In the genomic region with DNA sequence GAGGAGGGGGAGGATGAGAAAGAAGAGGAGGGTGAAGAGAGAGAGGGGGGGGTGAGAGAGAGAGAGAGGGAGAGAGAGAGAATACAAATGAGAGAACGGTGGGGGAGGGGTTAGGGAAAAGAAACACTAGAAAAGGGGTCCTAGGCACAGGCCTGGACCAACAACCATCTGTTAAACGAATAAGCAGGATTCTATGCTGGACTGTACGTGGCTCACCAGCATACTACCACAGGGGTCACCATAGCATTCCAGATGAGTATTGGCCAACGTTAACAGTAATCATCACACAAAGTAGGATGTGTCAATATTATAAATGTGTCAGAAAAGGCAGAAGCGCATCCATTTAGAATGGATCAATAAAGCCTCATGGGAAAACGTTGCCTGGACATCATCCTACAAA, we compare ENCODE assay signal across 27 mouse cellular contexts.
A peak's percentile ranks its signal among the peaks of the same experiment; 100 is the strongest.
DNase-seq lines count a peak whose midpoint lies in the region; ATAC-seq lines count a peak whose summit lies in the region.
"Had no signal": no experiment of that assay in that cellular context is flagged by ENCODE, and none has a peak within 500 bp of the region (broad histone marks: within the 10 kb centered on the region; RNA-seq: fewer than 3 reads in every experiment).

No protein-coding gene starts in this region.

- no peak overlapping the region for H3K27ac ChIP-seq in forebrain, embryonic 12.5 days
- no peak overlapping the region for H3K27ac ChIP-seq in forebrain, embryonic 15.5 days (replicated peaks)
- peak overlapping the region; percentile 39; the same call in 1 of the 2 replicates for H3K27ac ChIP-seq in midbrain, embryonic 15.5 days
- H3K27ac ChIP-seq: embryonic facial prominence, embryonic 13.5 days; forebrain, embryonic 10.5 days; heart, embryonic 10.5 days; kidney, postnatal 0 days; liver, embryonic 12.5 days had no signal

- H3K4me2 ChIP-seq in forebrain, embryonic 12.5 days: no peak overlapping the region
- no peak overlapping the region for H3K4me2 ChIP-seq in forebrain, embryonic 15.5 days (replicated peaks)
- no peak overlapping the region for H3K4me2 ChIP-seq in midbrain, embryonic 15.5 days
- H3K4me2 ChIP-seq: embryonic facial prominence, embryonic 13.5 days; liver, embryonic 12.5 days had no signal

- WGBS in forebrain, embryonic 12.5 days: 81% methylated on average over 6 of the region's 6 CpGs
- 80% methylated on average over 6 of the region's 6 CpGs for WGBS in forebrain, embryonic 15.5 days
- 45% methylated on average over 6 of the region's 6 CpGs for WGBS in midbrain, embryonic 15.5 days

- H3K9ac ChIP-seq in forebrain, embryonic 12.5 days: no peak overlapping the region
- H3K9ac ChIP-seq in forebrain, embryonic 15.5 days (replicated peaks): no peak overlapping the region
- no peak overlapping the region for H3K9ac ChIP-seq in midbrain, embryonic 15.5 days
- H3K9ac ChIP-seq: embryonic facial prominence, embryonic 13.5 days; liver, embryonic 12.5 days; liver, postnatal 0 days had no signal

- peak; percentile 22 for DNase-seq in mesoderm, embryonic 11.5 days (ENCODE audit: low read depth, low spot score)
- DNase-seq in right cerebral cortex, postnatal 25 days: no peak
- DNase-seq: cerebellum, adult 18-20 months; cerebellum, postnatal 10 days; gastrocnemius, postnatal 25 days; heart, adult 11 months; heart, postnatal 36 days; kidney, adult 8-10 months; kidney, postnatal 4 days; layer of hippocampus, postnatal 36 days; left cerebral cortex, postnatal 4 days; liver, postnatal 0 days; lung, postnatal 36 days; thymus, postnatal 4 days had no signal

- H3K4me3 ChIP-seq in forebrain, embryonic 12.5 days (replicated peaks): no peak overlapping the region
- no peak overlapping the region for H3K4me3 ChIP-seq in forebrain, embryonic 15.5 days
- peak overlapping the region; percentile 47 for H3K4me3 ChIP-seq in megakaryocyte, embryonic 14.5 days (replicated peaks)
- H3K4me3 ChIP-seq in midbrain, embryonic 15.5 days: no peak overlapping the region
- H3K4me3 ChIP-seq: embryonic facial prominence, embryonic 13.5 days; forebrain, embryonic 10.5 days; heart, embryonic 10.5 days; liver, embryonic 12.5 days had no signal

- ATAC-seq in forebrain, embryonic 12.5 days (ENCODE audit: low FRiP score): 0 out of 2 replicates have a peak, but pooled peaks have one; percentile 41
- no peak for ATAC-seq in forebrain, embryonic 15.5 days (replicated peaks)
- ATAC-seq in megakaryocyte, adult 5-6 weeks (ENCODE audit: poor library complexity, severe bottlenecking): no peak
- ATAC-seq in midbrain, embryonic 15.5 days (replicated peaks): peak; percentile 68; the same call in 1 of the 2 replicates
- ATAC-seq: activated CD4-positive, CD25-positive, alpha-beta regulatory T cell, adult 4 months; intestine, embryonic 16.5 days; liver, embryonic 12.5 days; liver, postnatal 0 days had no signal

- no peaks in the 10 kb centered on the region for H3K9me3 ChIP-seq in forebrain, embryonic 12.5 days
- no peaks in the 10 kb centered on the region for H3K9me3 ChIP-seq in forebrain, embryonic 15.5 days
- H3K9me3 ChIP-seq in megakaryocyte, embryonic 14.5 days: peaks cover 46% of the 10 kb centered on the region
- H3K9me3 ChIP-seq in midbrain, embryonic 15.5 days: no peaks in the 10 kb centered on the region
- H3K9me3 ChIP-seq: embryonic facial prominence, embryonic 13.5 days; forebrain, embryonic 10.5 days; heart, embryonic 10.5 days; liver, embryonic 12.5 days had no signal

- no peaks in the 10 kb centered on the region for H3K36me3 ChIP-seq in forebrain, embryonic 12.5 days (replicated peaks)
- H3K36me3 ChIP-seq in forebrain, embryonic 15.5 days: no peaks in the 10 kb centered on the region
- no peaks in the 10 kb centered on the region for H3K36me3 ChIP-seq in megakaryocyte, embryonic 14.5 days (replicated peaks; ENCODE audit: low read length)
- H3K36me3 ChIP-seq in midbrain, embryonic 15.5 days (replicated peaks): no peaks in the 10 kb centered on the region
- H3K36me3 ChIP-seq: embryonic facial prominence, embryonic 13.5 days; forebrain, embryonic 10.5 days; heart, embryonic 10.5 days; liver, embryonic 12.5 days had no signal

- no peaks in the 10 kb centered on the region for H3K27me3 ChIP-seq in forebrain, embryonic 12.5 days
- no peaks in the 10 kb centered on the region for H3K27me3 ChIP-seq in forebrain, embryonic 15.5 days
- no peaks in the 10 kb centered on the region for H3K27me3 ChIP-seq in megakaryocyte, embryonic 14.5 days (replicated peaks)
- no peaks in the 10 kb centered on the region for H3K27me3 ChIP-seq in midbrain, embryonic 15.5 days (replicated peaks)
- H3K27me3 ChIP-seq: CH12.LX; embryonic facial prominence, embryonic 13.5 days; liver, embryonic 12.5 days had no signal

- H3K4me1 ChIP-seq in forebrain, embryonic 12.5 days: peaks cover 17% of the 10 kb centered on the region
- H3K4me1 ChIP-seq in forebrain, embryonic 15.5 days: peaks cover 9% of the 10 kb centered on the region
- no peaks in the 10 kb centered on the region for H3K4me1 ChIP-seq in megakaryocyte, embryonic 14.5 days
- peaks cover 20% of the 10 kb centered on the region for H3K4me1 ChIP-seq in midbrain, embryonic 15.5 days
- H3K4me1 ChIP-seq: liver, embryonic 12.5 days had no signal

Comparison
In these comparisons a context has a peak if more than half of its experiments do, and no peak if none do; other contexts are left out.
1. ATAC-seq: peak in forebrain, embryonic 12.5 days (single experiment) and midbrain, embryonic 15.5 days (single experiment); none in forebrain, embryonic 15.5 days (single experiment) and megakaryocyte, adult 5-6 weeks (single experiment).